Mouse (Mus musculus): ENCODE results near the gene Htra3.

- no peak for TF ChIP-seq CTCF (IDR thresholded peaks at IDR 0.05; ENCODE audit: low read depth)
- TF ChIP-seq EP300 (IDR thresholded peaks at IDR 0.05; ENCODE audit: low read depth): no peak
Observed at GRCm38 (mm10) chr5:35685079-35685478, 5.5 kb upstream of the Htra3 start.

Data from liver, embryonic 14.5 days (tissue).